Mouse (Mus musculus) C2C12 (cell line): ENCODE results near the gene Scn10a. TPM values are rescaled to one million over a fixed set of nuclear protein-coding genes. Genes with fewer than 3 reads are reported as not detected.
A peak's percentile ranks its signal among the peaks of the same experiment; 100 is the strongest.

Source experiments
- H3K27me3 ChIP-seq: one replicate; pipeline ENCODE4 v1.6.1; 2011; ENCODE audit not compliant: control insufficient read depth, insufficient read depth, insufficient read length
- H3K36me3 ChIP-seq: one replicate; pipeline ENCODE4 v1.6.1; 2011; ENCODE audit not compliant: control insufficient read depth, insufficient read depth
- H3K4me3 ChIP-seq: one replicate; pipeline ENCODE4 v1.5.1; 2011; ENCODE audit warnings: mild to moderate bottlenecking, control low read depth; ENCODE audit not compliant: poor library complexity, insufficient read depth, severe bottlenecking
- H3K79me2 ChIP-seq: one replicate; pipeline ENCODE4 v1.6.1; 2011; ENCODE audit not compliant: control insufficient read depth, insufficient read depth
- H3K79me3 ChIP-seq: one replicate; pipeline ENCODE4 v1.6.1; 2011; ENCODE audit warnings: low read depth, control low read depth
- H3ac ChIP-seq: one replicate; pipeline ENCODE3; 2011; ENCODE audit warnings: low read depth; ENCODE audit not compliant: control insufficient read depth, insufficient read length
- CEBPB ChIP-seq: IDR thresholded peaks from one replicate; pipeline ENCODE4 v1.6.1; 2011; ENCODE audit warnings: low read depth, mild to moderate bottlenecking, control low read depth, moderate library complexity
- CTCF ChIP-seq: IDR thresholded peaks from one replicate; pipeline ENCODE4 v1.5.1; 2011; ENCODE audit not compliant: control insufficient read depth, insufficient read depth, insufficient read length
- FOSL1 ChIP-seq: IDR thresholded peaks from one replicate; pipeline ENCODE4 v1.8.0; 2011; ENCODE audit warnings: mild to moderate bottlenecking, low read length; ENCODE audit not compliant: poor library complexity, insufficient read depth, severe bottlenecking
- MAX ChIP-seq: IDR thresholded peaks from one replicate; pipeline ENCODE4 v1.6.1; 2011; ENCODE audit warnings: mild to moderate bottlenecking, control low read depth
- MYOD1 ChIP-seq: IDR thresholded peaks from one replicate; pipeline ENCODE4 v1.6.1; 2011; ENCODE audit warnings: low read depth; ENCODE audit not compliant: control insufficient read depth, insufficient read length
- MYOG ChIP-seq: IDR thresholded peaks from one replicate; pipeline ENCODE4 v1.6.1; 2011; ENCODE audit not compliant: control insufficient read depth, insufficient read length; ENCODE audit errors: extremely low read depth
- USF1 ChIP-seq: IDR thresholded peaks from one replicate; pipeline ENCODE4 v1.6.1; 2011; ENCODE audit warnings: low read depth, mild to moderate bottlenecking, control low read depth, moderate library complexity
- long read RNA-seq, 2 experiments: library from polyadenylated mRNA; unstranded; transcript quantifications; one replicate each; pipeline ENCODE4 v2.0.0; 2019 to 2020
- polyA plus RNA-seq: library from polyadenylated mRNA; unstranded; fragments of >200 nt; fragmentation: generic; extraction: Trizol; gene quantifications from one replicate; pipeline ENCODE4 v1.2.1, GENCODE M21; 2012; ENCODE audit warnings: missing spikeins

Gene Scn10a
- 0.09 TPM for polyA plus RNA-seq
- long read RNA-seq, experiment 1, result 0 reads
- long read RNA-seq, experiment 2, result 0 reads

DNA sequence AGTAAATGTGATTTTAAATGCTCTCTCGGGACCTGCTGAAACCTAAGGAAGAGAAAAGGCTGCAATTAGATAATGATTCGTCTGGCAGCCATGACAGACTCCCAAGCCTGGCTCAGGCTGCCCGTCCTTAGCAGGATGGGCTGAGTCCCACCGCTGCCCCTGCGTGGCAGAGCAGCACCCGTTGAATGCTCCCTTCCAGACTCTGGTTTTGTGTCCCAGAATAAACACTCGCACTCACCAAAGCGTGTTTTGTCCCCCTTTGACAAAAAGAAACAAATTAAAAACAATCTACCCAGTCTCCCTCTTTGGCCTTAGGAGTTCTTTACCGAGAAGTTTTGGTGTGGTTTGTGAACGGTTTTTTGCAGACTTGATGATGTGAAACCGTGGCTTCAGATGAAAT is at the start of gene Scn10a:
Gene Scn10a, minus strand, starts transcription at position 101 of the 400 bp plus-strand sequence.
- Histone ChIP-seq H3K79me3 (no peaks in the 10 kb centered on the region), H3K27me3 (peaks cover 35% of the 10 kb centered on the region), H3K79me2 (no peaks in the 10 kb centered on the region), H3K36me3 (no peaks in the 10 kb centered on the region), H3ac (no peak within 1 kb of the TSS), H3K4me3 (no peak within 1 kb of the TSS)
- TF ChIP-seq MYOG, result no peak
- no peak for TF ChIP-seq CTCF
- TF ChIP-seq MYOD1, result no peak
- TF ChIP-seq USF1, result no peak
- TF ChIP-seq FOSL1, result no peak
- TF ChIP-seq MAX, result no peak
- TF ChIP-seq CEBPB, result no peak

DNA sequence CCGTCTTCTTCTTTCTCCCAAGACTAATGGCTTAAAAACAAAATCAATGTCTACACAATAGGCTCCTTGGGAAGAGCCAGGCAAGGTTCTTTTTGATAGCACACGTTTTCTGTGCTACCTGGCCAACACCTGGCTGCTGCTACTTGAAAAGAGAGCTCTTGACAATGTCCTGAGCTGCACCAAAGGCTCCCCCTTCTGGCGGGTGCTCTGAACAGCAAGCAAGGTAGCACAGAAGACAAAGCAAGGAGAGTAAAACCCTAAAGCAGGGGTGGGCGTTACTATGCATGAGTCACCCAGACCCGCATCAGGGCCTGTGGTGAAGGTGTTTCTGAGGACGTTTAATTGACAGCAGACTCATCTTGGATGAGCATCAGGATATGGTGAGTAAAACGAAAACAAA is 49.5 kb upstream of the Scn10a start:
- Histone ChIP-seq H3K36me3 (no peaks in the 10 kb centered on the region), H3K79me3 (no peaks in the 10 kb centered on the region), H3K27me3 (no peaks in the 10 kb centered on the region), H3K4me3 (no peak overlapping the region), H3ac (no peak overlapping the region), H3K79me2 (no peaks in the 10 kb centered on the region)
- TF ChIP-seq CTCF (peak; percentile 21), USF1 (no peak)

DNA sequence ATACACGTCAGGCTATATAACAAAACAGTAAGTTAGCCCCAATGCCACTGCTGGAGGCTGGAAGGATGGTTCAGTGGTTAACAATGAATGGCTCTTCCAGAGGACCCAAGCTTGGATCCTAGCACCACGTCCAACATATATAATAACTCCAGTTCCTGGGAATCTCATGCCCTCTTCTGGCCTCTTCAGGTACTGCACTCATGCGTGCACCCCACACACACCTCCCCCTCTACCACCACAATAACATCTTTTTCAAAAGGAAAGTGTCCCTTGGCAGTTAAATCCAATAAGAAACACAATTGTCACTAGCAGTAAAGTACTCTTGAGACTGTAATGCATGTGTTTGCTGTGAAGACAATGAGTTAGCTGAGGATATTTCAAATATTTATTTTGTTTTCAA is 41.1 kb upstream of the Scn10a start:
- Histone ChIP-seq H3K27me3 (no peaks in the 10 kb centered on the region), H3K79me2 (no peaks in the 10 kb centered on the region), H3K79me3 (no peaks in the 10 kb centered on the region), H3K4me3 (no peak overlapping the region), H3ac (no peak overlapping the region), H3K36me3 (no peaks in the 10 kb centered on the region)
- no peak for TF ChIP-seq MAX
- TF ChIP-seq CEBPB, result no peak
- no peak for TF ChIP-seq FOSL1
- TF ChIP-seq USF1, result no peak
- TF ChIP-seq MYOG, result no peak
- no peak for TF ChIP-seq CTCF
- no peak for TF ChIP-seq MYOD1

DNA sequence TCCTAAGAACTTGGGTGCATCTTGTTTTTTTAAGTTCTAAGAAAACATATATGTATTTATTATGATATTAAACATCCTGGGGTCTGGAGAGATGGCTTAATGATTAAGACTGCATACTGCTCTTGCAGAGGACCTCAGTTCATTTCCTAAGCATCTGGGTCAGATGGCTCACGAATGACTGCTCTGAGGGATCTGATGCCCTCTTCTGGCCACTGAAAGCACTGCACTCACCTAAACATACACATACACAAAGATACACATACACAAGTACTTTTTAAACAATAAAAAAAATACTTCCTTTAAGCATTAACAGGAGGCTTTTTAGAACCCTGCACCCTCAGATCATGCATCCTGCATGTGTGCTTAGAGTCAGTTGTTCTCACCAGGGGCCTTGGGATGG is 40.3 kb upstream of the Scn10a start:
- H3K36me3 ChIP-seq, result no peaks in the 10 kb centered on the region
- H3K79me2 ChIP-seq, result no peaks in the 10 kb centered on the region
- no peak overlapping the region for H3ac ChIP-seq
- H3K79me3 ChIP-seq, result no peaks in the 10 kb centered on the region
- TF ChIP-seq MAX, result no peak
- TF ChIP-seq MYOD1, result no peak
- no peak for TF ChIP-seq USF1
- TF ChIP-seq CTCF, result no peak
- TF ChIP-seq CEBPB, result no peak
- TF ChIP-seq FOSL1, result no peak
- TF ChIP-seq MYOG, result no peak
- H3K4me3 ChIP-seq, result no peak overlapping the region
- peaks cover 5% of the 10 kb centered on the region for H3K27me3 ChIP-seq

DNA sequence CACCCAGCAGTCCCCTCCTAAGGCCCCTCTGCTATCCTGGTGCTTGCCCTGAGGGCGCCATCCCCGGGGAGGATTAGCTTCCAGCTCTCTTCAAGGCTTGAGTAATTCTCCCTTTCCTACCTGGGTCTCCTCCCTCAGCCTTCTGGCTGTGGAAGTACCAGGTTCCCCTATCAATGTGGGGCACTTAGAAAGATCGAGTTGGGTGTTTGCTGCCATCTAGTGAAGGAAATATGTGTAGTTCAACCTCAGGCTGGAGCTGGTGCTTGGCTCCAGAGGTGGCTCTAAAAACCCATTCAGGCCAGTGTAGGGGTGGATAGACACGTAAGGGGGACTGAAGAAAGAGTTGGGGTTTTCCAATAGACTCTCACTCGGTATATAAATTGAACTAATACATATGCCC is 32.4 kb upstream of the Scn10a start:
- peaks cover 12% of the 10 kb centered on the region for H3K27me3 ChIP-seq
- TF ChIP-seq MYOG, result no peak
- TF ChIP-seq USF1, result no peak
- TF ChIP-seq MYOD1, result no peak
- no peak for TF ChIP-seq CEBPB
- peak; percentile 26 for TF ChIP-seq CTCF
- no peak for TF ChIP-seq FOSL1
- TF ChIP-seq MAX, result no peak

DNA sequence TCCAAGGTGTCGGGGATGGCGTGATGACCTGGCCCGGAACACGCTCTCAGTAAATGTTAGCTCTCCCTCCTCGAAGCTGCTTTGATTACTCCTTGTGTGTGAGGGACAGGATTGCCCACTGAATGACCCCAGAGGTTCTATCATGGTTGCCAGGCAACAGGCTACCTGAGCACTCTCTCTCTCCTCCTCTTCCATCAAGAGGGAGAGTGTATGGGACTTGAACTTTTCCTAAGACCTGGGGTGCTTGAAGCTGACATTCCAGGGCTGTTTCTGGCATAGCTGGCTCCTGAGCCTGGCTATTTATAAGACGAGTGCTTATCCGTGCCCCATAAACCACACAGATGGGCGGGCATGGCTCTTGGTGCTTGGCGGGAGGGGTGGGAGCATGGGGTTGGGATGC is 30.0 kb upstream of the Scn10a start:
- H3ac ChIP-seq, result no peak overlapping the region
- H3K79me3 ChIP-seq, result no peaks in the 10 kb centered on the region
- TF ChIP-seq USF1 (no peak), FOSL1 (no peak), MYOD1 (no peak), MAX (no peak), CTCF (no peak), MYOG (no peak), CEBPB (no peak)
- H3K36me3 ChIP-seq, result no peaks in the 10 kb centered on the region
- H3K4me3 ChIP-seq, result no peak overlapping the region
- no peaks in the 10 kb centered on the region for H3K79me2 ChIP-seq
- H3K27me3 ChIP-seq, result peaks cover 4% of the 10 kb centered on the region

More for the DNA sequence above, 32.4 kb upstream of the Scn10a start:
- Histone ChIP-seq H3ac (no peak overlapping the region), H3K4me3 (no peak overlapping the region), H3K79me2 (no peaks in the 10 kb centered on the region), H3K36me3 (no peaks in the 10 kb centered on the region), H3K79me3 (no peaks in the 10 kb centered on the region)
